In the genomic region with DNA sequence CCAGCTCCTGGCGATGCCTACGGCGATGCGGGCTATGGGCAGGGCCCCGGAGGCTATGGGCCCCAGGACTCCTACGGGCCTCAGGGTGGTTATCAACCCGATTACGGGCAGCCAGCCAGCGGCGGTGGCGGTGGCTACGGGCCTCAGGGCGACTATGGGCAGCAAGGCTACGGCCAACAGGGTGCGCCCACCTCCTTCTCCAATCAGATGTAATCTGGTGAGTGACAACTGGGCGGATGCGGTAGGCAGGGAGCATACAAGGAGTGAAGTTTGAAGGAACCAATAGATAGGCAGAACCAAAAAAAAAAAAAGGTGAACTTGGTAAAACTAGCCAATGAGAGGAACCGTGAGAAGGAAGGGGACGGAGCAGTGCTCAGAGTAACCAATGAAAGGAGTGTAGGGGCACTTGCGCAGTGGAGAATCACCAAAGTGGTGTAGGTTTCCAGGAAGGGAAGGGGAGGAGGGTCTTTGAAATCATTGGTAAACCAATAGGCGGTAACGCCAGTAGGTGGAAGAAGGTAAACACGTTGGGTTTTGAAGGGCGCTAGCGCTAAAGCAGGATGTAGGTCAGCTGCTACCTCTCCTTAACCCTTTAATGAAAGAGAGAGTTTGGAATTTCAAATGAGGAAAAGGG, we compare ENCODE assay signal across 7 mouse cellular contexts. TPM values are rescaled to one million over a fixed set of nuclear protein-coding genes. Genes with fewer than 3 reads are reported as not detected.
DNase-seq lines count a peak whose midpoint lies in the region; ATAC-seq lines count a peak whose summit lies in the region.

No protein-coding gene starts in this region.

- no peaks in the 10 kb centered on the region for H3K36me3 ChIP-seq in midbrain, embryonic 11.5 days (ENCODE audit: control insufficient read depth, insufficient read depth, low read length)

- 13% methylated on average over 25 of the region's 25 CpGs for WGBS in midbrain, embryonic 11.5 days

- peak overlapping the region; percentile 29 for H3K4me3 ChIP-seq in midbrain, embryonic 11.5 days (ENCODE audit: low read depth, low read length)

- no peaks in the 10 kb centered on the region for H3K27me3 ChIP-seq in midbrain, embryonic 11.5 days (ENCODE audit: control insufficient read depth, insufficient read depth, low read length)

- ATAC-seq in midbrain, embryonic 11.5 days (ENCODE audit: low FRiP score) = peak; percentile 97

- H3K9ac ChIP-seq in midbrain, embryonic 11.5 days (ENCODE audit: low read length) = peak overlapping the region; percentile 53

- intact Hi-C loops in left cerebral cortex, postnatal 4 days (cut with DNase I) = loop anchor here (10.0 kb wide), 2 partner anchors 174 to 224 kb away; no protein-coding TSS in a partner anchor

- no peaks in the 10 kb centered on the region for H3K4me1 ChIP-seq in midbrain, embryonic 11.5 days (ENCODE audit: control insufficient read depth, insufficient read depth, low read length)

- peak; percentile 88 to 93 for DNase-seq in adrenal gland, adult (ENCODE audit: inconsistent age in 2 of 2, low spot score in 1 of 2)
- DNase-seq in embryo, embryonic 10 days (ENCODE audit: low spot score) = peak; percentile 90
- DNase-seq in gastrocnemius, postnatal 10 days = peak; percentile 76
- DNase-seq in induced T-regulatory cell, adult 2 months (ENCODE audit: low read depth) = peak; percentile 92
- DNase-seq in left cerebral cortex, postnatal 4 days = peak; percentile 79
- peak; percentile 90 for DNase-seq in midbrain, embryonic 11.5 days (ENCODE audit: low spot score, missing footprints)
- DNase-seq in skeletal muscle tissue, adult 2 months (ENCODE audit: low read depth, low spot score) = peak; percentile 95

- H3K4me2 ChIP-seq in midbrain, embryonic 11.5 days = peak overlapping the region; percentile 46

- no peaks in the 10 kb centered on the region for H3K9me3 ChIP-seq in midbrain, embryonic 11.5 days (ENCODE audit: control insufficient read depth, low read length)

- H3K27ac ChIP-seq in midbrain, embryonic 11.5 days (ENCODE audit: low read depth, low read length) = no peak overlapping the region; the same call in 1 of the 2 replicates

RNA-seq across cellular contexts. Expression of a gene that starts 8.3 kb away (rescaled TPM):
- 10 to 100 TPM in 1 of 2 experiments, 1 to 10 TPM in 1; 8.7 to 11.1 TPM for total RNA-seq in gastrocnemius, postnatal 10 days (2021)
- 1 to 10 TPM; 1.4 to 1.9 TPM for total RNA-seq in left cerebral cortex, postnatal 4 days (2021)
- polyA plus RNA-seq in midbrain, embryonic 11.5 days (2014; fragmentation: Nextera tagmentation; extraction: Ambion mirVana) = 1.1 and 2.2 TPM in 2 replicates

RNA-seq across cellular contexts. Expression of a gene that starts 10.5 kb away (rescaled TPM):
- 1 to 10 TPM; 2.4 TPM for total RNA-seq in gastrocnemius, postnatal 10 days (2021)
- 100 to 1,000 TPM; 573 to 717 TPM for total RNA-seq in left cerebral cortex, postnatal 4 days (2021)
- polyA plus RNA-seq in midbrain, embryonic 11.5 days (2014; fragmentation: Nextera tagmentation; extraction: Ambion mirVana) = 10.3 and 10.9 TPM in 2 replicates

RNA-seq across cellular contexts. Expression of a gene that starts 22.4 kb away (rescaled TPM):
- total RNA-seq in gastrocnemius, postnatal 10 days (2021) = 10 to 100 TPM; 54.2 to 55.4 TPM
- 10 to 100 TPM; 19.3 to 26.5 TPM for total RNA-seq in left cerebral cortex, postnatal 4 days (2021)
- 36.3 and 36.9 TPM in 2 replicates for polyA plus RNA-seq in midbrain, embryonic 11.5 days (2014; fragmentation: Nextera tagmentation; extraction: Ambion mirVana)

RNA-seq across cellular contexts. Expression of a gene that starts 32.3 kb away (rescaled TPM):
- 1 to 10 TPM; 2.8 to 3.3 TPM for total RNA-seq in gastrocnemius, postnatal 10 days (2021)
- under 1 TPM; 0.22 to 0.38 TPM for total RNA-seq in left cerebral cortex, postnatal 4 days (2021)
- polyA plus RNA-seq in midbrain, embryonic 11.5 days (2014; fragmentation: Nextera tagmentation; extraction: Ambion mirVana) = not detected in 2 replicates

RNA-seq across cellular contexts. Expression of a gene that starts 41.9 kb away (rescaled TPM):
- total RNA-seq in gastrocnemius, postnatal 10 days (2021) = not detected
- total RNA-seq in left cerebral cortex, postnatal 4 days (2021) = under 1 TPM in 1 of 2 experiments, not detected in 1; 0.22 TPM
- 0.06 TPM in 1 of 2 replicates, not detected in the other for polyA plus RNA-seq in midbrain, embryonic 11.5 days (2014; fragmentation: Nextera tagmentation; extraction: Ambion mirVana)

Comparison
In these comparisons a context has a peak if more than half of its experiments do, and no peak if none do; other contexts are left out.
1. RNA of a gene that starts 10.5 kb away (total RNA-seq): 573 to 717 TPM in left cerebral cortex, postnatal 4 days; 2.4 TPM in gastrocnemius, postnatal 10 days; every median in the first group is over 100 times any median in the second.
2. Peak in every context shown above with its lines, with median percentiles within 50 percentile points of each other: DNase-seq.